Mouse (Mus musculus): Measurements from ENCODE around the gene Synj2. TPM values are rescaled to one million over a fixed set of nuclear protein-coding genes. Genes with fewer than 3 reads are reported as not detected.

Gene Synj2
- total RNA-seq, 2 experiments from 2014 or later: 47.4 to 52.1 TPM

- no peak for DNase-seq (ENCODE audit: low spot score in 2 of 2)
Observed at GRCm38 (mm10) chr17:5997380-5998234, 56.5 kb downstream of the Synj2 start.

- no peak for DNase-seq (ENCODE audit: low spot score in 2 of 2)
Observed at GRCm38 (mm10) chr17:5998235-5998500, 57.1 kb downstream of the Synj2 start.

- DNase-seq (ENCODE audit: low spot score in 2 of 2): no peak
Observed at GRCm38 (mm10) chr17:5999039-5999543, 58.0 kb downstream of the Synj2 start.

- no peak for DNase-seq (ENCODE audit: low spot score in 2 of 2)
Observed at GRCm38 (mm10) chr17:6000864-6001319, 59.8 kb downstream of the Synj2 start.

GRCm38 (mm10) chr17:6001389-6001788, 60.3 kb downstream of the Synj2 start:
- DNase-seq (ENCODE audit: low spot score in 2 of 2): no peak

- no peak for DNase-seq (ENCODE audit: low spot score in 2 of 2)
Observed at GRCm38 (mm10) chr17:6001836-6002235, 60.8 kb downstream of the Synj2 start.

- DNase-seq (ENCODE audit: low spot score in 2 of 2): no peak
Observed at GRCm38 (mm10) chr17:6002563-6002962, 61.5 kb downstream of the Synj2 start.

- DNase-seq (ENCODE audit: low spot score in 2 of 2): no peak
Observed at GRCm38 (mm10) chr17:6003661-6004060, 62.6 kb downstream of the Synj2 start.

- DNase-seq (ENCODE audit: low spot score in 2 of 2): no peak
Observed at GRCm38 (mm10) chr17:6005246-6005637, 64.2 kb downstream of the Synj2 start.

- peak; percentile 49 to 74 for DNase-seq (ENCODE audit: low spot score in 2 of 2)
Observed at GRCm38 (mm10) chr17:6005638-6006471, 64.8 kb downstream of the Synj2 start.

- no peak for DNase-seq (ENCODE audit: low spot score in 2 of 2)
Observed at GRCm38 (mm10) chr17:6007101-6007780, 66.2 kb downstream of the Synj2 start.

GRCm38 (mm10) chr17:6007902-6008301, 66.8 kb downstream of the Synj2 start:
- no peak for DNase-seq (ENCODE audit: low spot score in 2 of 2)

- no peak for DNase-seq (ENCODE audit: low spot score in 2 of 2)
Observed at GRCm38 (mm10) chr17:6008590-6008989, 67.5 kb downstream of the Synj2 start.

GRCm38 (mm10) chr17:6009606-6010005, 68.5 kb downstream of the Synj2 start:
- no peak for DNase-seq (ENCODE audit: low spot score in 2 of 2)

GRCm38 (mm10) chr17:6013079-6013478, 72.0 kb downstream of the Synj2 start:
- no peak for DNase-seq (ENCODE audit: low spot score in 2 of 2)

GRCm38 (mm10) chr17:6014985-6015384, 73.9 kb downstream of the Synj2 start:
- DNase-seq (ENCODE audit: low spot score in 2 of 2): no peak

GRCm38 (mm10) chr17:6016213-6016780, 75.2 kb downstream of the Synj2 start:
- no peak for DNase-seq (ENCODE audit: low spot score in 2 of 2)

GRCm38 (mm10) chr17:6017268-6017667, 76.2 kb downstream of the Synj2 start:
- no peak for DNase-seq (ENCODE audit: low spot score in 2 of 2)

- DNase-seq (ENCODE audit: low spot score in 2 of 2): no peak
Observed at GRCm38 (mm10) chr17:6018348-6018747, 77.3 kb downstream of the Synj2 start.

- no peak for DNase-seq (ENCODE audit: low spot score in 2 of 2)
Observed at GRCm38 (mm10) chr17:6019776-6020175, 78.7 kb downstream of the Synj2 start.

GRCm38 (mm10) chr17:6020636-6021035, 79.6 kb downstream of the Synj2 start:
- DNase-seq (ENCODE audit: low spot score in 2 of 2): no peak

Data from layer of hippocampus, postnatal 14 days (tissue).